Mouse (Mus musculus) small intestine, adult 2 months (tissue): ENCODE data around the gene Slc38a3.

Experiments used
- CTCF ChIP-seq: fragments of 200-500 bp; IDR thresholded peaks from 2 replicates; pipeline ENCODE4 v1.5.1; 2012; ENCODE audit warnings: low read depth, mild to moderate bottlenecking, control low read depth, inconsistent platforms, low read length, moderate library complexity, mixed read lengths; ENCODE audit not compliant: insufficient replicate concordance, insufficient read length; ENCODE audit errors: extremely low read depth
- POLR2A ChIP-seq: fragments of 200-500 bp; IDR thresholded peaks from 2 replicates; pipeline ENCODE4 v1.6.1; 2012; ENCODE audit warnings: low read depth, mild to moderate bottlenecking, control low read depth, inconsistent platforms, low read length, moderate library complexity

DNA sequence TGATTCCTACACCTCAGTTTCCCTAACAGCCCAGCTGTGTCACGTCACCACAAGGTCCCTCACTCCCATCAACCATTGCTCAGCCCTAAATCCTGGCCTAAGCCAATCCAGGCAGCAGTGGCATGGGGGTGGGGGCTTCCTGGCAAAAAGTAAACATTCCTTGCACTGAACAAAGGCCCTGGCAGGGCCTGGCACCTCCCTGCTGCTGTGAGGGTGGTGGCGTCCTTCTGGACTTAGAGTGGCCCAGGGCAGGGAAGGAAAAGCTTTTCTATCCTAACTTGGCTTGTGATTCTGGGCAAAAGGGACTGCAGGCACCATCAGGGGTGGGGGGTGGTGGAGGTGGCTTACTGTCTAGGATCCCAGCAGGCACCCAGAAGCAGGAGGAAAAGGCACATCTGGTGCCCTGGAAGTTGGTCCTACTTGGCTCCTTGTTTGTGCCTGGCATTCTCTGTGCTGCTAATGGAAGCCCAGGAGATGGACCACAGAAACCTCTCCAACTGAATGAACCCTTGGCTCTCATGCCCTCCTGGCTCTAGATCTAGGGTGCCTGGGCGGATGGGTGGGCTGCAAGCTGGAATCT lies 33.4 kb upstream of the Slc38a3 start:
- TF ChIP-seq POLR2A (no peak), CTCF (no peak)
